Mouse (Mus musculus) ES-E14 (cell line): Measurements from ENCODE around the gene Grin2c.

Experiments
- CHD2 ChIP-seq: IDR thresholded peaks from 2 replicates; pipeline ENCODE4 v1.6.1; 2014; ENCODE audit warnings: mild to moderate bottlenecking, low read depth, low read length, inconsistent platforms
- HCFC1 ChIP-seq: IDR thresholded peaks from 2 replicates; pipeline ENCODE4 v1.6.1; 2012; ENCODE audit warnings: low read length, inconsistent platforms, borderline replicate concordance; ENCODE audit not compliant: insufficient read depth
- MAFK ChIP-seq: IDR thresholded peaks from 2 replicates; pipeline ENCODE4 v1.6.1; 2014; ENCODE audit warnings: mild to moderate bottlenecking, low read depth, low read length, inconsistent platforms; ENCODE audit not compliant: insufficient read depth
- ZC3H11A ChIP-seq: IDR thresholded peaks from 2 replicates; pipeline ENCODE4 v1.6.1; 2012; ENCODE audit warnings: low read depth, mild to moderate bottlenecking, inconsistent platforms, low read length, borderline replicate concordance
- ZNF384 ChIP-seq: IDR thresholded peaks from 2 replicates; pipeline ENCODE4 v1.6.1; 2012; ENCODE audit warnings: low read depth, low read length, inconsistent platforms

DNA sequence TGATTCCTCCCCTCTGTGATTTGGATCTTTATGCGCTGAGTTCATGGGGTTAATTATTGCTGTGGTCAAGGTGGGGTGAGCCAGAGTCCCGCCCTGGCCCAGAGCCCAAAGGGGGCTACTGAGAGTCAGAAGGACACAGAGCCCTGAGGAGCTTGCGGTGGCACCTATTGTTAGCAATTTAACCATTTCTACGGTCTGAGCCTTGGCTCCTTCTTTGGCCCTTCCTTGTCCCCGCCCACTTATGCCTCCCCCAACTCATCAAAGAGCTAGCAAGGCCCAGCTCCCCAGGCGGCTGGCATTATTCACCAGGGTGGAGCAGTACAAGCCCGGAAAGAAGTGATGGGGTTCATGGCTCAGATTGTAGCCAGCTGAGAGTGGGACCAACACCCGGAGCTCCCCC lies 39.8 kb upstream of the Grin2c start, which contains the start of gene Otop2:
- TF ChIP-seq HCFC1: no peak
- TF ChIP-seq CHD2: no peak
- TF ChIP-seq ZC3H11A: no peak
- TF ChIP-seq ZNF384: no peak
- TF ChIP-seq MAFK: no peak
